Mouse (Mus musculus) embryo, embryonic 10.5 days (tissue): ENCODE data around the gene Lgmn.
A peak's percentile ranks its signal among the peaks of the same experiment; 100 is the strongest.

Experiments
- DNase-seq: peaks from one replicate; pipeline ENCODE4 v3.0.0-alpha.2; 2015; ENCODE audit warnings: low spot score

The Lgmn gene

GRCm38 (mm10) chr12:102346507-102346906, 93.1 kb downstream of the Lgmn start:
- peak; percentile 76 for DNase-seq

- peak; percentile 32 for DNase-seq
Observed at GRCm38 (mm10) chr12:102345031-102345815, 94.4 kb downstream of the Lgmn start.
